Mouse (Mus musculus) induced T-regulatory cell, adult 2 months (primary cell): ENCODE measurements around the gene Gnb4.

Source experiments
- DNase-seq: peaks from one replicate; pipeline ENCODE4 v3.0.0-alpha.2; 2012; ENCODE audit warnings: low read depth

The Gnb4 gene

DNA sequence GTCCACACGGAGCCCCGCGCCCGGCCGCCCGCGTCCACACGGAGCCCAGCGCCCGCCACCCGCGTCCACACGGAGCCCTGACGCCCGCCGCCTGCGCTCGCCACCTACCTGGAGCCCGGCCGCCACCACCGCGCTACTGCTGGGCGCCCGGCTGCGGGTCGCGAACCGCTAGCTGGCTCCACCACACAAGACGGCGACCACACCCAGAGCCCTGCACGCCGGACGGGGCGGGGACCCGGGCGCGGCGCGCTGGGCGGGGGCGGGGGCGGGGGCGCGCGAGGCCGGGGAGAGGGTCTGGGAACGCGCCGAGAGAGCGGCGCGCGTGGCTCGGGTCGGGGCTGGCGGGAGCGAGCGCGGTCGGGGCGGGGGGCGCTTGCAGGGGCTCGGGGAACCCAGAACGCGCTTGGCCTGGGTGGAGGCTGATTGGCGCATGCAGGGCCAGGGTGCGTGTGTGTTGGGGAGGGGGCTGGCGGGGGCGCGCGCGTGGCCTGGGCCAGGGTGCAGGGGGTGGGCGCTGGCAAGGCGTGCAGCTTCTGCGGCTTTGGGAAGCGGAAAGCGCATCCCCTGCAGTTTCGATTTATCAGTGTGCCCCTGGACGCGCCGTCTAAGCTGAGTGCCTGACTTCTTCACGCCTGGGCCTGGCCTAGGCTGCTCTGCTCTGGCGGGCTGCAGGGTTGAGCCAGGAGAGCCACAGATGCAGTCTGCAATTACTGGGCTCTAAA is at the start of gene Gnb4:
Gnb4 (minus strand) TSS at position 255 of the 722 bp plus-strand sequence.
- DNase-seq = peak; percentile 52

DNA sequence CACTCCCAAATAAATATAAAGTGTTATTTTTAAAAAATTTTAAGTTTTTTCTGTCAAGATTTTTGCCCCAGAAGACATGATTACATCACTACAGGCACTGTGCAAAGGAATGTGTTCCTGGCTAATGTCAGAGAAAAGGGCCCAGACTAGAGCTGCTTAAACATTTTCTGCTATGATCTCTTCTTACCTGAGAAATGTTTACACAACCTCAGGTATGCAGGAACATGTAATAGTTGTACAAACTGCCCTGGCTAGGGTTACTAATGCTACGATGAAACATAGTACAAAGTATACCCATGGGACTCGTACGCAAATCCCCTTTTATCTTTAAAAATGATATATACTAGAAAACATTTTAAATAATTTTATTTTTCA is 45.2 kb upstream of the Gnb4 start:
- no peak for DNase-seq

DNA sequence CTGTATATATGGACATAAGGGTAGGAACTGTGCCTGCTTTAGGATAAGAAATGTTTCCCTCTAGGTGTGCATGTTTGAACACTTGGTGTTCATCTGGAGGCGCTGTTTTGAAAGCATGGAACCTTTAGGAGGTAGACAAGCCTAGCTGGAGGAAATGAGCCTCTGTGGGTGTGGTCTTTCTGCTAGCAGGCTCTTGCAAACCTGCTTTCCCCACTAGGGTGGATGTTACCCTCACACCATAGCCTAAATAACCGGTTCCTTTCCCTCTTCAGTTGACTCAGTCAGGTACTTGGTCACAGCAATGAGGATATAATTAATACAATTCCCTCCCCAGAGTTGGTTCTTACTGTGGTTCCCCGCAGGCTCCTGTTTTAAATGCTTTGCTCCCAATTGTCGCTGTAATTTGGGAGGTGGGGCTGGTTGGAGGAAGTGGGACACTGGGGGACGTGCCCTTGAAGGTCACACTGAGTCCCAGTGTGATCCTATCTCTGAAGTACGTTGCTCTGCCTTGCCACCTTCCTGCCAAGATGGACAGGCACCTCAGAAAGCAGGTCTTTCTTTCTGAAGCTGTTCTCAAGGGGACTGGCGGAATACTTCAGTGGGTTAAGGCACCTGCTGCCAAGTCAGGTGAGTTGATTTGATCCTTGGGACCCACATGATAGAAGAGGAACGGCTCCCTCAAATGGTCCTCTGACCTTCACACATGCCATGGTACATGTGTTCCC is 44.6 kb upstream of the Gnb4 start:
- peak; percentile 31 for DNase-seq

DNA sequence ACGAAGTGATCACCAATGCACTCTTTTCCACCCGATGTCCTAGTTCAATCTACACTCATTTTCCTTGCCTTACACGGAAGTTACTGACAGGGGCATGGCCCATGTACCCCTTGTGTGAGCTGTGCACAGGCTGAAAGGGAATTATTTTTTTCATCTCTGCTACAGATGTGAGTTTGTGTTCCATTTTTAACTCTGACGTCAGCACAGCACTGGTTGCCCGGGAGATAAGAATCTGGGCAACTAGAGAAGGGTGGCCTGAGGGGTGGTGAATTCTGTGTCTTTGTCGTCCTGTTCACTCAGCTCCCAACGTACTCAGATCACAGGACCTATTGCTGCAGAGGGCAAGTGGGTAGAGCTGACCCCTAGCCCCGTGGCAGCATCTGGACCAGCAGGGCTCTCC is 43.9 kb upstream of the Gnb4 start:
- peak; percentile 42 for DNase-seq

DNA sequence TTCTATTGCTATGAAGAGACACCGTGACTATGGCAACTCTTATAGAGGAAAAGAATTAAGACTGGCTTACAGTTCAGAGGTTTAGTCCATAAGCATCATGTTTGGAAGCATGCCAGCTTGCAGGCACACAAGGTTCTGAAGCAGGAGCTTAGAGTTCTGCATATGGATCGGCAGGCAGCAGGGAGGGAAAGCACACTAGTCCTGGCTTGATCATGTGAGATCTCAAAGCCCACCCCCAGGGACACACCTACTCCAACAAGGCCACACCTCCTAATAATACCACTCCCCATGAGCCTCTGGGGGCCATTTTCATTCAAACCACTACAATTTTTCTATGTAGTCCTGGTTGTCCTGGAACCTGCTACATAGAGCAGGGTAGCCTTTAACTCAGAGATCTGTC is 43.1 kb upstream of the Gnb4 start:
- DNase-seq = no peak

DNA sequence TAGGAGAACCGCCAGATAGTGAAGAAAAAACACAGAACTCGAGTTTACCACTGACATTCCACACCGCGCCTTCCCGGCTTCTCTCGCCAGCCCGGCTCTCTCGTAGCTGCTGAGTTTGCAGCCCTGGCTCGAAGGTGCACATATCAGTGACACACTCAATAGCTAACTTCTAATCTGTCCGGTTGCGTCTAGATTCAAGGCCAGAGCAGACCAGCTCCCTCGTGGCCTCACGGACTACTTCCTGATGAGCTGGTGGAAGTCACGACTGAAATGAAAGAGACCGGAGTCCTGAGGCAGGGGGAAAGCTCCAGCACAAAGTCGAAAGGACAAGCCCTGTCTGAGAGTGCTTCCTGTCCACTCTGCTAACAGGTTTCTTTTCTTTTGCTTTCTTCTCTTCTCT is 42.4 kb upstream of the Gnb4 start:
- DNase-seq = no peak

DNA sequence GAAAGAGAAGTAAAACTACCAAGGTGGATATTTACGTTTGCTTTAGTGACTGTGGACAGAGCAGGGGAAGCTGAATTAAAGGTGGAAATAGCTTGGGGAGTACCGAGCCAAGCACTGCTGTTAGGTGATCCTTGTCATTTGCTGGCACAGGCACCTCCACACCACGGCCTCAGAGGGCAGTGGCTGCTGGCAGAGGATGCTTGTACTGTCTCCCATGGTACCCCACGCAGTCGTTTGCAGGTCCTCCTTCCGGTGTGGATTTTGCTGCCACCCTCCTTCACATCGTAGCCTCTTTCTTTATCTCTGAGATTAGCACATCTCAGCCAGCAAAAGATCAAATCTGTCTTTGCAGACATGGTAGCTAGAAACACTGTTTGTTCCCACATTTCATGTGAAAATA is 42.0 kb upstream of the Gnb4 start:
- no peak for DNase-seq

DNA sequence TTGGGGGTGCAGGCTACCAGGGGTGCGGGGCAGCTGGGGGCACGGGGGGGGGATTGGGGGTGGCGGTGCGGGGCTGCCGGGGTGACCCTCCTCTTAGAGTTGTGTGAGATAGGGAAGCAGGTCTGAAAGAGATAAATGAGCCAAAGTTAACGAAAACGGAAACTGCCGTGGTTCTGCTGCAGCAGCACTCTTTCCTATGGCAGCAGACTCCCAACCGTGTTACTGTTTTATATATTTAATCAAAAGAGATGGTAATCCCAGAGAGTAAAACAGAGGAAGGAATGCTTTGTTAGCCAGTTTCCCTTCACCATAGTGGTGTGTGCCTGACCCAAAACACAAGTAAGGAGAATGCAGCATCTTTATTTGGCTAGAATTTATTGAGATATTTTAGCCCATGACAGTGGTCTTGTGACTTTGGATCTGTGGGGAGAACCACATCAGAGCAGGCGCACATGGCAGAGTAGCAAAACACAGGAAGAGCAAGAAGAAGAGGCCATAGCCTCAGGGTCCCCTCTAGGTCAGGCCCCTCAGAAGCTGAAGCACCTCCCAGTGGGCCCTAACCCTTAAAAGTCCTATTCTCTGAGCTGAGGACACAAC is 40.1 kb upstream of the Gnb4 start:
- DNase-seq = no peak

DNA sequence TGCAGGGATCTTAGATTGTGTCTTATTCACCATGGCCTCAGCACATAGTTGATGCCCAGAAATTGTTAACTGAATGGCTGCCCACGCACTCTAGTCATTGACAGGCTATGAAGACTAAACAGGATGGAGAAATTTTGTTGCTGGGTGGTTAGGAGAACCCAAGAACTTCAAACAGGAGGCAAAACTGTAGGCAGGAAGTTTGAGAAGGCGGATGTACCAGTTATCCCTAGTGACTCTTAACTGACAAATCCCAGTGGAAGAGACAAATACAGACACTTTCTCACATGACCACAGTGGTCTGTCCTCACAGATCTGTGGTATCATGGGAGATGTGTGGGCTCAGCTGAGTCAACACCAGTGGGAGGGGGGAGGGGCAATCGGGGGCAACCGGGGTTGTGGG is 39.6 kb upstream of the Gnb4 start:
- DNase-seq = peak; percentile 22

DNA sequence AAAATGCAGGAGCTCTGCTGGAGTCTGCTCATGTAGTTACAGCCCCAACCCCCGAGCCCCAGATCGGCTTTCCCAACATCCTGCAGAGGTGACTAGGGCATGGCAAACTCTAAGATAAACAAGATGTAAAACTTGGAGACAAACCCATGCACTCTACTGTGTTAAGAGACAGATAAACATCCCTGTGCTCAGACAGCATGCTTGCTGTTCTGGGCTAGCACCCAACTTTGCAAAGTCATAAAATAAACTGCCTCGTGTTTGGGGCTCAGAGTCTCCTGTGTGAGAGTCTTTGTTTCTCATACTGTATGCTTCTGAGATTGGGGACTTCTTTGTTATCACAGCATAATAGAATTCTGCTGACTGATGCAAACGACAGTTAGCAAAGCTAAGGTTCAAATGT is 36.4 kb upstream of the Gnb4 start:
- DNase-seq = no peak

DNA sequence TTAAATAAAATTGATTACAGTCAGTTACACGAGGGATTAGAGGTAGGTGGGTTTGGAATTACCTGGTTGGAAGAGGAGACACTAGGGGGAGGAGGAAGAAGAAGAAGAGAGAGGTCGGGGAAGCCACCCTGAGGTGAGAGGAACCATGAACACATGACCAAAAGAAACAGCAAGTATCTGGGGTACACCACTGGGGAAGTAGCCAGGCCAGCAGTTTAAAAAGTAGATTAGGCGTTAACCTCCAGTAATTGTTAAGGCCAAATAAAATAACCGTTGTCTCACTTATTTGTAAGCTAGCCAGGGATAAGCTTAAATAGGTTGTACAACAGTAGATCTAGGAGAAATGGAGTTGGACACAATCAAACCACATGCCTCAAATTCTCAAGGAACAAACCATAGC is 32.9 kb upstream of the Gnb4 start:
- DNase-seq = no peak

DNA sequence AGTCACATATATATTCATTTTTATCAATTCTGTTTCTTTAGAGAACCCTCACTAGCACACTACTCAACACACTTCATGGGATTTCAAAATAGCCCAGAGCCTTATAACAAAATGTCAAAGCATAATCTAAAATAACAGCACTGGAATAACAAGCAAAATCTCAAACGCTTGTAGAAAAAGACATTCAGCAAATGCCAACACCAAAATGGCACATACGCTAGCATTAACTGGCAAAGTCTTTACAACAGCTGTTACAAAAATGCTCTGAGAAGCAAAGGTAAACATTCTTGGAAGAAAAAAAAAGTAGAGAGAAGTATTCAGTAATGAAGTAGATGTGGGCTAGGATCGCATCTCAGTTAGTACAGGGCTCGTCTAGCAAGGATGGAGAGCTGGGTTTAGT is 30.5 kb upstream of the Gnb4 start:
- no peak for DNase-seq

DNA sequence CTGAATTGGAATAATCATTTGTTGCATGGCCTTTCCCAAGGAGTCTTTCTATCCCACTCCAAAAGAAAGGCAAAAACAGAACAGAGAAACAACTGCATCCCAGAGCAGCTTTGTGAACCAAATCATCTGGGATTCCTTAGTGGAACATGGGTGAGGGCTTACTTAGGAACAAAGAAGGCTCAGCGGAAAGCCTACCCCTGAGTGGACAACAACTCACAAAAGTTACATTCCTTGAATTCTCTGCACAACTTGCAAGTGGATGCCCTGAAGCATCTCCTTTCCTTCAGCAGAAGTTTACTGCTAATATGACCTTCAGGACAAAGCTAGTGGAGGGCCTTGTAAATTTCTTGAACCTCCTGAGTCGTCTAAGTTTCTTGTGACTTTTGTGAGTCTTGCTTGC is 28.4 kb upstream of the Gnb4 start:
- DNase-seq = no peak

DNA sequence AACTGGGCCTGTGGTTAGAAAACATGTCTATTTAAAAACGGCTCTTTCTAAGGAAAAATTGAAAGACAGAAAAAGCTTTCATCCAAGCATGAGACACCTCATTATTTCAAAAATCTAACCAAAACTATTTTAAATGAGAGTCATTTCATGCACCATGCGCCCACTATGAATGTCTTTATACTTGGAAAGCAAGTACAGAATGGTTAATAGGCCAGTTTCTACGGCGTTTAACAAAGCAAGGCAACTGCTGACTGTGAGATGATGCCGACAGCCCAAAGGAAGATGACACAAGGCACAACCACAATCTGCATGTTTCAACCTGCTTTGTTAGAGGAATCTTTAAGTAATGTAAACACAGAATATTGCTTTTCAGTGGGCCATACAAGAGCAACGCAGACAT is 25.7 kb upstream of the Gnb4 start:
- DNase-seq = no peak

DNA sequence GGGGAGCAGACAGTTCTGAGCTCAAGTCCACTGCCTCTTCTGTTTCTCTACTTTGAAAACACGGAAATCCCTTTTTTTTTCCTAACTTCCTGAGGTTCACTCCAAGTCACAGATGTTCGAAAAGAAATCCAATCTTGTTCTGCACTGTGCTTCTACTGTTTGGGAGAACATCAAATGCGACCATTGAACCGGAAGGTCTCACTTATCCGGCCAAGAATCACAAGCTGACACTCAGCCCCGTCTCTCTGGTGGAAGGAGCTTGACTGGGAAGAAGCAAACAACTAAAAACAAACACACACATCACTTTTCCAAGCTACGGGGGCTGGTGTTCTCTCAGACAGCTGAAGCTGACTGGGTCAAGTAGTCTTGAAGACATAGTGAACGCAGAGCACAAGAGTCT is 21.9 kb upstream of the Gnb4 start:
- DNase-seq = no peak

DNA sequence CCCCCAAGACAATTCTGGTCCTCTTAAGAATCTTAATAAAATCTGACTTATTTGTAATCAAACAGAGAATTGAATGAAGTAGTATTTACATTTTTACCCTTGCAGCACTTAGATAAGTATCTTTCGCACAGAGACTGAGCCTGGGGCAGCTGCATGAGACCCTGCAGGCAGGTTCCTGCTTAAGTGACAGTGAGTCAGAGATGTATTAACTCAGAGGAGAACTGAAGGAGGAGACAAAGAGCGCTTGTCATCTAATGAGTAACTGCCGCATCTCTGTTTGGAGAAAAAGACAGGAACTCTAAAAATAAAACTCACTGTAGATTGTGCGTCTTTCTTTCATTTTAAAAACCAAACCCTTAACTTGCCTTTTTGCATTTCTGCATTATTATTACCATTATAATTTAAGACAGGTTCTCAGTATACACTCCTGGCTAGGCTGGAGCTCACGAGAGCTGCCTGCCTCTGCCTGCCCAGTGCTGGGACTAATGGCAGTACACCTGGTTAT is 16.4 kb upstream of the Gnb4 start:
- DNase-seq = no peak

DNA sequence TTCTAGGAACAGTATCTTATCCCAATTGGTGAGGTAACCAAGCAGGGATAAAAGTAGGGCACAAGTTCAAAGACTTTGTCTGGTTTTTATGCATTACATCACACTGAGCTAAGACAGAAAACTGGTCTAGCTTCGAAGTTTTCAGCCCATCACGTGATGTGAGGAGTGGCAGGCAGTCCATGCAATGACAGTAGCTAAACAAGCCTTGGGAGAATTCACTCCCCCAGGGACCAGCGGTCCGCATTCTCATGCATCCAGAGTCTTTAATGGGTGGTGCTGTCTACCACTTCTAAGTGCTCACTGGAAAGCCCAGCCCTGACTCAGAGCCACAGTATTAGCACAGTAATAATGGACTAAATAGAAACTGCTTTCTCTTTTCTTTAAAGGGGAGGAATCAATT is 13.8 kb upstream of the Gnb4 start:
- no peak for DNase-seq

DNA sequence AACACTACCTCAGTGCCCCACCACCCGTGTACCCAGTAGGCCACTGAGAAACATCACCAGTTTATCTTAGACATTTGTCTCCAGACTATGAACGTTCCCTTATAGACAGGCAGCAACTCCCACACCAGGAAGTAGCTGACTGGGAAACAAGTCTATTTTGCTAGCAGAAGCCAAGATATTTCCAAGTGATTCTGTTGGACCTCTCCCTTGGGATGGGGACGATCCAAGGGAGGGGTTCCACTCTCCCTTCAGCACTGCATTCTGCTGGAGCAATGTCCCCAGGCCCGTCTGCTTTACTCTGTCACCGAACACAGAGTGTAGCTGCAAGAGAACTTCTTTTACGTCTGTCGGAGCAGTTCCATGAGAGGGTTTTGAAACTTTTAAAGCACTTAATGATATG is 11.8 kb upstream of the Gnb4 start:
- DNase-seq = no peak

DNA sequence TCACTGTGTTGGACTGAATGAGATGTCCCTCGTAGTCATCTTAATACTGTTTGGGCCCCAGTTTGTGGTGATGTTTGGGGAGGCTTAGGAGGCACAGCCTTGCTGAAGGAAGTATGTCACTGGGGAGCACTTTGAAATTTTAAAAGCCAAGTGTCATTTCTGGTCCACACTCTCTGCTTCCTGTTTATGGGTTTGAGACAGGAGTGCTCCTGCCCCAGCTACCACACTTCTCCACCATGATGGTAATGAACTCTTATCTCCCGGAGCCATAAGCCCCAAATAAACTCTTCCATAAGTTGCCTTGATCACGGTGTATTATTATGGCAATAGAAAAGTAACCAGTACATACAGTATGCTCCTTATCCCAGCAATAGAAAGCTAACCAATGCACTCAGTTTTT is 5.7 kb upstream of the Gnb4 start:
- DNase-seq = no peak

DNA sequence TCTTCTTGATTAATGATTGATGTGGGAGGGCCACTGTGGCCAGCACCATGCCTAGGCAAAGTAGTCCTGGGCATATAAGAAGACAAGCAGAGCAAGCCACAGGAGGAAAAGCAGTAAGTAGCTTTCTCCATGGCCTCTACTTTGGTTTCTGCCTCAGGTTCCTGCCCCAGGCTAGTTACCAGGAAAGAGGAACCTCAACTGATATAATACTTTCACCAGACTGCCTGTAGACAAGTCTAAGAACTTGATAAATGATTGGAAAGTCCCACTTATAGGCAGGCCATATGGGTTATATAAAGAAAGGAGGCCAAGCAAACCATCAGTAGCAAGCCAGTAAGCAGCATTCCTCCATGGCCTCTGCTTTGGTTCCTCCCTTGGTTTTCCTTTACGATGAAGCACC is 5.3 kb upstream of the Gnb4 start:
- no peak for DNase-seq

DNA sequence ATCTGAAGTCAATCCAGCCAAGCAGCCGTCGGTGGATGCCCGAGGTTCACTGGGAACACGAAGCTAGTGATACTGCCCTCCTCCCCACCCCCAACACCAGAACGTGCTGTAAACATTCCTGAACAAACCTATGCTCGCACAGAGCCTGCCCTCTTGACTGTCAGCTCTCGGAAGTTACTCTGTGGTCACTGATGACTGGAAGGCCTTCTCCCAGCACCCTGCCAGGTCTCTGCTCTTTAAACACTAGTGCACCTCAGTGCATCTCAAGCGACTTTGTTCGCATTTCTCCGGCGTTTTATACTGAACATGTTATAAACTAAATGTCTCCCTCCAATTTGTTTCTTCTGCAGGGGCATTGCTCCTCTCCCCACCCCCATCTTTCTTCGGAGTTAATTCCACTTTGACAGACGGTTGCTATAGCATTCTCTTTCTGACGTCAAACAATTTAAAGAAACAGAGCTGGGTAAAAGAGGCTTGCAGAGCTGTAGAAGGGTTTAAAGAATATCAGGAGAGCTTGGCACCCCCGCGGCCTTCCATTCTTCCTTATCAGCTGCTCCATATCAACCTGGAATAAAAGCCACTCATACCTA is 763 bp upstream of the Gnb4 start:
- DNase-seq = peak; percentile 29

DNA sequence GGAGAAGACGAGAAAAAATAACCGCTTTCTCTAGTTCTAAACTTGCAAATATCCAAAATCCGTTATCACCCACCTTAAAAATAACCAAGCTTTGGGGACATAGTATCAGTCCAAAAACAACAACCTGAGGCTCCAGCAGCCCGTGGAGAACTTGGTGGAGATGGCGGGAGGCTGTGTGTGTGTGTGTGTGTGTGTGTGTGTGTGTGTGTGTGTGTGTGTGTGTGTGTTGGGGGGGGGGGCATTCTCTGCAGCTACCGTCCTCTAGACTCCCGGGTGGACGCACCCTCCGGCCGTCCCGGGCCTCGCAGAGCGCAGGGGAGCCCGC is 417 bp downstream of the Gnb4 start:
- DNase-seq = no peak

DNA sequence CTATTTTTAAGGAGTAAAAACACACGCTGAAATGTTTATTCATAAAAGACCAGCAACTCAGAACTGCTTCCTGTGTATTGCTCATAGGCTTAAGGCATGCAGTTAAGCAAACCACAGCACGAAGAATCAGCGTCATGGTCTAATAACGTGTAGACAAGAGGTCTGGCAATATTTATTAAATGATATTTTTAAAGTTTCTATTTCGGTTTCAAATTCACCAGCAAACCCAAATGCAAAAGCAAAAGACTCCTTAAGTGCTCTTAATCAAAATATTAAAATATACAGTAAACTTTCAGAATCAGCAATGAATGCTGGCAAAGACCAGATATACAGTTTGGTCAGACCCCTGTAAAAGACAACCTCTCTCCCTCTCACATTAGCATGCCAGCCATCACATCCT is 1.0 kb downstream of the Gnb4 start:
- peak; percentile 42 for DNase-seq
